Mouse (Mus musculus): ENCODE results near the gene Clec2g.
"Not testable (repeated sequence)": the region's sequence is repeated elsewhere in the genome, so short reads cannot be mapped to it uniquely, and the experiment has no call there.

DNA sequence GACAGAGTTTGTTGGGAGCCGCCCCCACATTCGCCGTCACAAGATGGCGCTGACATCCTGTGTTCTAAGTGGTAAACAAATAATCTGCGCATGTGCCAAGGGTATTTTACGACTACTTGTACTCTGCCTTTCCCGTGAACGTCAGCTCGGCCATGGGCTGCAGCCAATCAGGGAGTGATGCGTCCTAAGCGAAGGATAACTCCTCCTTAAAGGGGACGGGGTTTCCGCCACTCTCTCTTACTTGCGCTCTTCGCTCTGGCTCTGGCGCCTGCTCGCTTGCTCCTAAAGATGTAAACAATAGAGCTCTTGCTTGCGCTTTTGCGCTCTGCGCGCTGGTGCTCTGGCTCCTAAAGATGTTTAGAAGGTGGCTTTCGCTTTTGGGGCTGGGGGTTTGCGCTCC, 77.8 kb downstream of the Clec2g start:
- not testable (repeated sequence) for TF ChIP-seq CTCF (IDR thresholded peaks at IDR 0.05; ENCODE audit: extremely low read depth, insufficient read depth, insufficient read length, insufficient replicate concordance); POLR2A (IDR thresholded peaks at IDR 0.05; ENCODE audit: low read depth, low read length)

Measured in spleen, adult 2 months (tissue).